Mouse (Mus musculus): Measurements from ENCODE around the gene Gpr137.

The Gpr137 gene

DNA sequence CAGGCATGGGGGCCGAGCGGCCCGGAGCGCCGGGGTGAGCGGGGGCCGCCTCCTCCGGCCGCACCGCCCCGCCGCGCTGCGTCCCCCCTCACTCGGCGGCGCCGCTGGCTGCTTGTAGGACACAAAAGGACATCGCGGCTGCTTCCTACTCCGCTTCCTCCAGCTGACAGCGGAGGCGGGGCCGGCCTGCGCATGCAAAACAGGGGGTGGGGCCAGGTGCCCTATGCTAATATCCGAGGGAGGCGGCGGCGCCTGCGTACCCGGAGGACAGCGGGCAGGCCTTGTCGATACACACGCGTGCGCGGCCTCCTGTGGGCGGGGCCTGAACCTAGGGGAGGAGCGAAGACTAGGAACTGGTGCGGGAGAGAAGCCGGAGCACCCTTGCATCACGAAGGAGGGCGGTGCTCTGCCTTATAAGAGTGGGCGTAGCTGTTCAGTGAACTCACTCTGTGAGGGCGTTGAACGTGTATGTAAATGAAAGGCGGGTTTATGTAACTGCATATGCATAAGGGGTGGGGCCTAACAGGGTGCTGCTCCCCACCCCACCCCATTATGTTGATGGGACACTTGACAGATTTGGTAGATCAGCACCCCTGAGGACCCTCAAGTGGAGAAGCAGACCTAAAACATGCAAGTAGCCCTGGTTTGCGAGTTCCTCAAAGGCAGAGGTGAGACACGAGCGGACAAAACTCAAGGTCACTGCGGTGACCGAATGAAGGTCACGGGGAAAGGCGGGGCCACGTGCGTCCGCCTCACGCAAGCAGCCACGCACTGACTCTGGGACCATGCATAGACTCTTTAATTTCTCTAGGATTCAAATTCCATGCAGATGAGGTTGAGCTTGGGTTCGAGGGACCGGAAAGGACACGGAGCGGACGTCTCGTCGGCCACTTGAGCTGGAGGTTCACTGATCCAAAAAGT is 20.4 kb downstream of the Gpr137 start, which contains the start of gene Esrra:
TSS of gene Esrra (minus strand) at position 167 of the 921 bp plus-strand sequence.
- DNase-seq (ENCODE audit: low spot score): peak; percentile 100

GRCm38 (mm10) chr19:6920741-6921636 is 21.3 kb downstream of the Gpr137 start:
- DNase-seq (ENCODE audit: low spot score): peak; percentile 69

GRCm38 (mm10) chr19:6919876-6920740 is 22.2 kb downstream of the Gpr137 start:
- DNase-seq (ENCODE audit: low spot score): peak; percentile 56

- DNase-seq (ENCODE audit: low spot score): no peak
These were observed 22.8 kb downstream of the Gpr137 start for GRCm38 (mm10) chr19:6919431-6919830.

GRCm38 (mm10) chr19:6918321-6918720 is 24.0 kb downstream of the Gpr137 start:
- DNase-seq (ENCODE audit: low spot score): no peak

DNA sequence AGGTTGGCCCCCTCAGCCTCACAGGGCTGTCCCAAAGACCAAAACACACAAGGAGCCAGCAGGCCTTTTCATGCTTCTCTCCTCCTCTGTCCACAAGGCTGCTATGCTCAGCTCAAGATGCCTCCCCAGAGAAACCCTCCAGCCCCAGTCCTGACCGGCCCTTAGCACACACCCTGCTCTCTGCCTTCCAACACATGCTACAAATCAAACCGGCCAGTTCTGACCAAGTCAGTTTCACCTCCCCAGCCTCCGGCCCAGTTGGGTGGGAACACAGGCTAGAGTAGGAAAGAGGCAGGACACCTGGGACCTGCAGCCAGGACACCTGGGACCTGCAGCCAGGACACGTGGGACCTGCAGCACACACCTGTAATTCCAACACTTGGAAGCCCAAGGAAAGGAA is 25.8 kb downstream of the Gpr137 start:
- no peak for DNase-seq (ENCODE audit: low spot score)

DNA sequence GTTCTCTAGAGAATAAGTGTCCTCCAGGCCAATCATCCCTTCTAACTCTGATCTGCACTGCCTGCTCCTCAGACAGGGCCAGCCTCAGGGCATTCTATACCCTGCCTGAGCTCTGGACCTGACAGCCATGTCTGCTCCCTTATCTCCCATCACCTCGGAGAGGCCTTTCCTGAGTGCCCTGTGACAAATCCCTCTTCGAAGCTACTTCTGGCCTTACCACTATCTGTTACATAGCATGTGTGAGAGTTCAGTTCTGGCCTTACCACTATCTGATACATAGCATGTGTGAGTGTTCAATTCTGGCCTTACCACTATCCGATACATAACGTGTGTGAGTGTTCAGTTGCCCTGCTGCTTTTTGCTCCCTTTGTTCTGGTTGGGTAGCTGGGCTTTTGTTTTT is 27.0 kb downstream of the Gpr137 start:
- DNase-seq (ENCODE audit: low spot score): no peak

DNA sequence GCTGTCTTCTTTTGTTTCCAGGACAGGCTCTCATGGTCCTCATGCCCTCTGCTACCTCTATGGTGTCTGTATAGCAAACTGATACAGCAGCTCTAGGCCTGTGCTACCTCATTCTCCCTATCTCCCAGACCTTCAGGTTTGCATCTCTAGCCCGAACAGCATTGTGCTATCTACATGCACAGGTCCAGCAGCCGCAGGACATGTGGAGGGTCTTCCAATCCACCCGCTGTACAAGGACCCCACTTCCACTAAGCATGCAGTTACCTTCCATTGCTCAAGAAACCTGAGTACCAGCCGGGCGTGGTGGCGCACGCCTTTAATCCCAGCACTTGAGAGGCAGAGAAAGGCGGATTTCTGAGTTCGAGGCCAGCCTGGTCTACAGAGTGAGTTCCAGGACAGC is 27.7 kb downstream of the Gpr137 start:
- DNase-seq (ENCODE audit: low spot score): no peak

DNA sequence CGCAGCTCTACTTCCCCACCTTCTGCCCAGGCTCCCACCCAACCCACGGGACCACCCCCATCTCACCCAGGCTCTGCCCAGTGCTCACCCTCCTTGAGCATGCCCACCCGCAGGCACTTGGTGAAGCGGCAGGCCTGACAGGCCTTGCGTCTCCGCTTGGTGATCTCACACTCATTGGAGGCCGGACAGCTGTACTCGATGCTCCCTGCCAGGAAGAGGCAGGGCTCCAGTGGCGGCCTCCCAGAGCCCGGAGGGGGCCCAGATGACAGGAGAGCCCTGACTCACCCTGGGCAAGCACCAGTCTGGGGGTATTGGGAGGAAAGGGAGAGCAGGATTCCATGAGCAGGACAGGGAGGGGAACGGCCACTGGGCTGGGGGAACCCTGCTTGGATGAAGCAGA is 28.3 kb downstream of the Gpr137 start:
- no peak for DNase-seq (ENCODE audit: low spot score)

DNA sequence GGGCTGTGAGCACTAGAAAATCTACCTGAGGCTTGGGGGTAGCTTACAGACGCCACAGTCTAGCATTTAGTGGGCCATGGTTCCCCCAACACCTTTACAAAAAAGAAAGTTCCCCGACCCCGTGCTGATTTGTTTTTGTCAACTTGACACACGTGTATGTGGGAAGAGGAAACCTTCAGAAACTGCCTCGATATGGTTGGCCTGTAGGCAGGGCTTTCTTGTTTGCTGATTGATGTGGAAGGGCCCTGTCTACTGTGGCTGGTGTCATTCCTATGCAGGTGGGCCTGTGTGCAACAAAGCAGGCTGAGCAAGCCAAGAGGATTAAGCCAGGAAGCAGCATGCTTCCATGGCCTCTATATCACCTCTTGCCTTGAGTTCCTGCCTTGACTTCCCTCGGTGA is 29.2 kb downstream of the Gpr137 start:
- DNase-seq (ENCODE audit: low spot score): no peak

DNA sequence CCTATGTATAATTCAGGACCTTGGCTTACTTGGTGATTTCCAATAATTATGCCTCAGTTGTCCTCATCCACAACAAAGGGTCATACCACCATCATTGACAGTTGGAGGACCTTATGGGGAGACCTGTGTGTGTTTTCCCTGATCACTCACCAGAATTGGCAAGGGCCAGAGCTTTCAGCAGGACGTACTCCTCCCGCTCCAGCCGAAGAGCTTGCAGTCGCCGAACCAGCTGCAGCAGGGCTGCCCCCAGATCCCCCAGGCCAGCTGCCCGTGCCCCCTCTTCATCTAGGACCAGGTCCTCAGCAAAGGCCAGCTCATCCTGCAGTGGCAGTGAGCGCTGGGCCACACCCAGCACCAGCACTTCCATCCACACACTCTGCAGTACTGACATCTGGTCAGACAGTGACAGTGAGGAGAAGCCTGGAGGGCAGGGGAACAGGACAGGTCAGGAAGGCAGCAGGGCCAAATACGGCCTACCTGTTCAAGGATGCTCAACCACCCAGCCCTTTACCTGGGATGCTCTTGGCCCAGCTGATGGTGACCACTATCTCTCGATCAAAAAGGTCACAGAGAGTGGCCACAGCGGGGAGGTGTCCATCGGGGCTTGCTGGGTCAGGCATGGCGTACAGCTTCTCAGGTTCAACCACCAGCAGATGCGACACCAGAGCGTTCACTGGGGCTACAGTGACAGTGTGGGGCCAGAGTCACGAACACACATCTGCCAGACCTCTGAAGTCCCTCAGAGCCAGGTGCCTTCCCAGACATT is 29.9 kb downstream of the Gpr137 start:
- no peak for DNase-seq (ENCODE audit: low spot score)

DNA sequence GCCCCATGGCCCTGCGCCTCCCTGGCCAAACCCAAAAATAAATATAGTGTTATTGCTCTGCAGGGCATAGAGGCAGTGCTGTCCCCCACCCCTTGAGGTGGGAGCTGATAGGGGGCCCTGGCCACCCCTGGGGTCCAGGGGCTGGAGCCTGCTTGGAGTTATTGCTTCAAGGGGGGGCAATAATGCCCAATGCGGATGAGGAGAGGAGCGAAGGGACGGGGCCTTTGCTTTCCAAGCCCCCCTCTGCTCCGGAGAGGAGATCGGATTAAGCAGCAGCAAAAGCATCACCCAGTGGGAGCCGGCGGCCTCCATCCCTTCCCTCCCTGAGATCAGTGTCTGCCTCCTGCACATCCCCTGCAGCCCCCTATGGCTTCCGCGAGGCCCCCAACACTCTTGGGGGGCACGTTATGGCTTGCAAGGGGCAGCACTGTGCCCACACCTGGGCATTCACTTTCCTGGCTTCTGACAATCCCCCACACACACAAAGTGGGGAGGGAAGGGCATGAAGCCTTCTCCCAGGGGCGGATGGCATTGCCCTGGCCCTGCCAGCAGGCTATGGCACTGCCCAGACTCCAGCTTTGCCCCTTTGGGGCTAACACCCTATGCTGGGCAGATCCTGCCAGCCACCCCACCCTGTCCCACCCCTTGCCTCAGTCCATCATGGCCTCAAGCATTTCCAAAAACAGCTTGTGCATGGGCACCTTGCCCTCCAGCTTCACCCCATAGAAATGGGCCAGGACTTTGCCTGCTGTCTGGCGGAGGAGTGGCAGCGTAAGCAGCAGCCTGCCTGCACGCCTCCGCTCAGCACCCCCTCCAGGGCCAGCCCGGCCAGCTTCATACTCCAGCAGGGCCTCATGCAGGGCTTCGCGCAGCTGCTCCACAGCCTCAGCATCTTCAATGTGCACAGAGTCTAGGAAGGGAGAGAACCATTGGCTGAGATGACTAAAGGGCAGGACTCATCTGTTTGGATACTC is 30.9 kb downstream of the Gpr137 start:
- no peak for DNase-seq (ENCODE audit: low spot score)

- DNase-seq (ENCODE audit: low spot score): peak; percentile 78
These were observed 32.0 kb downstream of the Gpr137 start for GRCm38 (mm10) chr19:6910306-6910705.

DNA sequence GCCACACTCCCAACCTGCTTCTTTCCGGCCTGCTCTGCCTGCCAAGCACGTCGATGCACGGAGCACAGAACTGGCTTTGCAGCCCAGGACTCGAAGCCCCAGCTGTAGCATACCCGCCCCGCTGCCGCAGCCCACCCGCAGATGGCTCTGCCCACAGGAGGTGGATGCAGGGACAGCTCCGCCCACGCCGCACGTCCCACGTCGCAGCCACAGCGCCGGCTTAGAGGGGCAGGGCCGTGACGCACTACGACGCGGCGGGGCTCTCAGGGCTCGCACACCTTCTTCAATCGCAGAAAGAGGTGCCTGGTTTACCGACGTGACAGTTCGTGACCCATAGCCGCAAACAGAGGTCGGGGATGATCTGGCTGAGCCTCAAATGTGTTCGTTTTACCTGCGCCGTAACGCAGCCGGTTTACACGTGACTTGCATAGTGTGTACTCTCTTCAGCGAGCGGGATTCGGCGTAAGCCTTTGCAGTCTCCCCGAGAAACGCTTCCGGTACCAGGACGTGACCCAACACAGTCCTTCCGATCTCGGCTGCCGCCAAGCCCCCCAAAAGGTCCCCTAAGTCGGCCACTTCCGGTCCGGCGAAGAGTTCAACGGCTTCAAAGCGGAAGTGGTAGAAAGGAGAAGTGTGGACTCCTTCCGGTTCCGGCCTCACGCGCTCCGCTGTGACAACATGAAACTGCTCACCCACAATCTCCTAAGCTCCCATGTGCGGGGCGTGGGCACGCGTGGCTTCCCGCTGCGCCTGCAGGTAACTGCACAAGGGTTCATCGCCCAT is 32.6 kb downstream of the Gpr137 start, which contains the start of the genes Trmt112 and Prdx5:
TSS of gene Trmt112 (plus strand) at position 192 of the 783 bp plus-strand sequence.
TSS of gene Prdx5 (minus strand) at position 600 of the 783 bp plus-strand sequence.
- peak; percentile 97 for DNase-seq (ENCODE audit: low spot score)

DNA sequence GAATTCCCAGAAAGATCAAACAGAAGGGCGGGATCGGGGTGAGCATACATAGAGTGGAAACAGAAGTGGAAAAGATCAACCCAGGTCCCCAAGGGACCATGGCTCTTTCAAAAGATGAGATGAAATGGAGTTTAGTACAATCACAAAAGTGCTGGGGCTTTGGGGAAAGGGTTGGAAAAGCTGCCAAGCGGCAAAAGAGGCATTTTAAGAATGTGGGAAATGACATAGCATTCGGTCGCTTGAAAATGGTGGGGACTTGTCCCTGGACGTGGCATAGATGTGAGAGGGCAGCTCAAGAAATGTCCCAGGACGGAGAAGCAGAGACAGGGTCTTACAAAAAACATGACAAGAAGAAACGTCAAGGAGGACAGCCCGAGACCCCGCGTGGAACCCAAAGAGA is 33.3 kb downstream of the Gpr137 start:
- DNase-seq (ENCODE audit: low spot score): no peak

DNA sequence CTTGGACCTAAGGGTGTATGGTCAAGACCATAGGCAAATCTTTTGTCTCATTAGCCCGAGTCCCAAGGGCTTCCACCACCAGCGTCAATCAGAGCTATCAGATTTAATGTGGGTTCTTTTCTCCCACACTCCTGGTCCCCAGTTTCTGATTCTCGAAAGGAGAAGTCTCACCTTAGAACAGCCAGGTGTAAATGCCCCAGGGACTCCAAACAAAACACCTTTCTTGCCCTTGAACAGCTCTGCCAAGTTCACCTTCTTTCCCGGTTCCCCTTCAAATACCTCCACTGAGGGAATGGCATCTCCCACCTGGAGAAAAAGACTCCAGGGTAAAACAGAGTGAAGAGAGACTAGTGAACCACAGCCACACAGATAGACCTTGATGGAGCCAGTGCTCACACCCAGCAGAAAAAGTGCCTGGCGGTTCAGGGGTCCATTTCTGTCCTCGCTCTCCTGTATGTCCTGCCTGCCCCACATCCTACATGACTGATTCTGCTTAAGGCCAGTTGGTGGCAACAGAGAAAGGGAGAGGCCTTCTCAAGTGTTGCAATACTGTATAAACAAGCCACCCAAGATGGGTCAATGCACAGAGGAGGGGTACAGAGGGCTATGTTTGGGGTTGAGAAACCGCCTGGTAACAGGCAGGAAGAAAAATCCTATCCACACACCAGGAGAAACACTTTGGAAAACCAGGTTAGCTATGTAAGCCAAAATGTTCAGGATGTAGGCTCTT is 34.3 kb downstream of the Gpr137 start:
- no peak for DNase-seq (ENCODE audit: low spot score)

DNA sequence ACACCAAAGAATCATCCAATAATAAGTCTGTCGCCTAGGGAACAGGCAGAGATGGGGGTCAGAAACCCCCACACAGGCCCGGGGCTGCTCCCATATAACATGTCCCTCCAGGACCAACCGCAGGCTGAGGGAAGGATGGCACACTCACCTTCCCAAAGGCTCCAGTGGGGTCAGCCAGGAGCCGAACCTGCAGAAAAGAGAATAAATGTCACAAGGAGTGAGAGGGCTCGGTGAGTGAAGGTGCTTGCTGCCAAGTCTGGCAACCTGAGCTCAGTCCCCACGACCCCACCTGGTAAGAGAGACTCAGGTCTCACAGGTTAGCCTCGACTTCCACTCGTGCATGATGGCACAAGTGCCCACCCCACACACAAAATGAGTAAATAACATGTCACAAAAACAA is 35.2 kb downstream of the Gpr137 start:
- DNase-seq (ENCODE audit: low spot score): no peak

- DNase-seq (ENCODE audit: low spot score): no peak
These were observed 36.1 kb downstream of the Gpr137 start for GRCm38 (mm10) chr19:6906199-6906598.
